Mouse (Mus musculus): ENCODE results near the gene Slc13a3. TPM values are rescaled to one million over a fixed set of nuclear protein-coding genes. Genes with fewer than 3 reads are reported as not detected.

The Slc13a3 gene
- total RNA-seq, 2 experiments from 2014 or later = 7.2 to 9.3 TPM

- no peak for DNase-seq (ENCODE audit: low spot score in 2 of 2)
Observed at GRCm38 (mm10) chr2:165482003-165482402, 9.0 kb upstream of the Slc13a3 start.

DNA sequence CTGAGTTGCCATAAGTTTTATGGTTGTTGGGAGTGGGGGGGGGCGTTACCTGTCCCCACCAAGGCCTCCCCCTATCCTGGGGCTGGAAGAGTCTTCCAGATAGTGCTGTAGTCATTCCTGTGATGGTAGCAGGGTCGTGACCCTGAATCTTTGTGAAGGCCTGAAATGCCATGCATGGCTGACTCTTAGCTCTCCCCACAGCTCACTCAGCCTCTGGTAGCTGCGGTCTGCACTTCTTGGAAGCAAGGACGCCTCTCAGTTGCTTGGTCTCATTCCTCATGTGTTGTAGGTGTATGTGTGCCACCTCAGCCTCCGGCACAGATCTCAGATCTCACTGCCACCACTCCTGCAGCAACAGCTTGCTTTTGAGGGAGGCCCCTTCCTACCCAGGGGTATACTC is 2.8 kb upstream of the Slc13a3 start:
- DNase-seq (ENCODE audit: low spot score in 2 of 2) = no peak

DNA sequence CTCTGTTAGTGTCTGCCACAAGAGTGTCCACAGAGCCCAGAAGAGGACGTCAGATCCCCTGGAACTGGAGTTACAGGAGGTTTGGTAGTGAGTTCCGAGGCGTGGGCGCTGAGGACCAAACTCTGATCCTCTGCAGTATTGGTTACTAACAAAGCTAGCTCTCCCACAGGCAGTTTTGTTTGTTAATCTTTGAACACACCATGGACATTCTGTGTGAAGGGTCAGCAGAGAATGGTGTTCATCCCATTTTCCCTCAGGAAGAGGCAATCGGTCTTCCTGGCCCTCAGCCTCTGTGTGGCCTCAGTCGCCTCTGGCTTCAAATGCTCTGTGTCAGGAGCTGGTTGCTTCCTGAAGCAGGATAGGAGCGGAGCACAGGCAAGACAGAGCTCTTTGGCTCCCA is 2.4 kb upstream of the Slc13a3 start:
- no peak for DNase-seq (ENCODE audit: low spot score in 2 of 2)

- DNase-seq (ENCODE audit: low spot score in 2 of 2) = no peak
Observed at GRCm38 (mm10) chr2:165471943-165472342, 1.1 kb downstream of the Slc13a3 start.

GRCm38 (mm10) chr2:165470167-165470566 is 2.9 kb downstream of the Slc13a3 start:
- no peak for DNase-seq (ENCODE audit: low spot score in 2 of 2)

- DNase-seq (ENCODE audit: low spot score in 2 of 2) = no peak
Observed at GRCm38 (mm10) chr2:165467824-165468452, 5.1 kb downstream of the Slc13a3 start.

GRCm38 (mm10) chr2:165459663-165460062 is 13.4 kb downstream of the Slc13a3 start:
- no peak for DNase-seq (ENCODE audit: low spot score in 2 of 2)

DNA sequence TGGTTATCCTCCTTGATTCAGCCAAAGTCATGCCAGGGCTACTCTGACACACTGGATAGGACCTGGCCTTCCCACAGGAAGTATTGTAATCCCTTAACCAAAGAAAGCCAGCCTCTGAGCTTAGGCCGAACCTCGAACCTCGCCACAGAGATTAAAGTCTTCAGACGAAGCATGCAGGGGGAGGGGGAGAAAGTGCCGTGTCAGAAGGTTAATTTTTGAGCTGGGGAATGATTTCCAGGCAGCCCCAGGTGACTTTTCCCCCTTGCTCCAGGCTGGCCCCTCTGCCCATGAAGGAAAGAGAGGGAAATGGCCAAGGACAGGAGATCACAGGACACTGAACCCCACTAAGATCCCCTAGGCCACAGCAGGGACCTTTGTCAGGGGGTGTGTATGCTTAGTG is 14.8 kb downstream of the Slc13a3 start:
- DNase-seq (ENCODE audit: low spot score in 2 of 2) = no peak

DNA sequence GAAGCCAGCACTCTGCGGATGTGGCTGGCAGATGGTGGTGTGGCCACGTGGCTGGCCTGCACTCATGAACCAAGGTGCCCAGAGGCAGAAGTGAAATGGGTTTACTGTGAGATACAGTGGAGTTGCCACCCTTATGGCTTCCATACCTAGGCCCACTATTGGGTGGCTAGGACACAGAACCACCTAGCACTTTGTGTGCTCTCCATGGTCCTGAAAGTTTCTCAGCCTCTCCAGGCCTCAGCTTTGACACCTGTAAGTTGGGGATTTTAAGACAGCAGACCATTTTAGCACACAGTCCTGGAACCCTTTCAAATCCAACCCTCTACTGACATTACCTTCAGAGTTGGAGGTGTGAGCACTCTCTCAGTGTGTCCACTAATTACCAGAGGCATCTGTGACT is 16.3 kb downstream of the Slc13a3 start:
- no peak for DNase-seq (ENCODE audit: low spot score in 2 of 2)

DNA sequence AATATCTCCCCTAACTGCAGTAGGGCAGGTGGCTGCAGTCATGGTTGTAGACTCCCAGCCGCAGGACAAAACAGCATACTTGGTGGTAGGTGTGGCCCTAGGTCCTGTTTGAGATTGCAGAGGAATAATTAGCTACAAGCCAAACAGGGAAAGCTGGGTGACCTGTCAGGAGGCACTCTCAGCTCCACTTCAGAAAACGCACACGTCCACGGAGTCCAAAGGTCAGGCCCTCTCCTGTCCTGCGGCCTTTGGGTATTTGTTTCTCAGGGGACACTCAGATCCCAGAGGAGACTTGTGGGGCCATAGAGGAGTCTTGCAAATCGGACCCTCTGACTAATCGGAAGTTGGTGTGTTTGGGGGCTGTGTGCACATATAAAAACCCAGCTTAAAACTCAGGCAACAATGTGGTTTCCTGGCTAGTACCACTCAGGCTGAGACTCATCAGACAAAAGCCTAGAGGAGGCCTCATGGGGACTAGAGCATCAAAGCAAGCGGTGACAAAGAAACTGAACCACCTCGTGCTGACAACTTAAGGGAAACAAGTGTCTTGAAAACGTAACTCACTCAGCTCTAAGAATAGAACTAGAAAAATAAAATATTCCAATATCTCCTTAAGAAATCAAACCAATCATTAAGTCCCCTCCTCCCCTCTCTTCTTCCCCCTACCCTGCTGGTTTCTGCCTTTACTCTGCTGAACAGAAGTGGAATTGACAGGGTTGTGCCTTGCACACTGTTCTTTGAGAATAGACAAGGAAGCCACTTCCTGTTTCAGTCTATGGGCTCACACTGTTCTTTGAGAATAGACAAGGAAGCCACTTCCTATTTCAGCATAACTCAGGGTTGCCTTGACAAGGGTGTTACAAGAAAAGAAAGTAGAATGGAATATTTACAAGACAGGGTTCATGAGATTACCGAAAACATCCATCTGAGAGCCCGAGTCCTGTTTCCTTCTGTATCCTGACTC is 20.0 kb downstream of the Slc13a3 start:
- no peak for DNase-seq (ENCODE audit: low spot score in 2 of 2)

DNA sequence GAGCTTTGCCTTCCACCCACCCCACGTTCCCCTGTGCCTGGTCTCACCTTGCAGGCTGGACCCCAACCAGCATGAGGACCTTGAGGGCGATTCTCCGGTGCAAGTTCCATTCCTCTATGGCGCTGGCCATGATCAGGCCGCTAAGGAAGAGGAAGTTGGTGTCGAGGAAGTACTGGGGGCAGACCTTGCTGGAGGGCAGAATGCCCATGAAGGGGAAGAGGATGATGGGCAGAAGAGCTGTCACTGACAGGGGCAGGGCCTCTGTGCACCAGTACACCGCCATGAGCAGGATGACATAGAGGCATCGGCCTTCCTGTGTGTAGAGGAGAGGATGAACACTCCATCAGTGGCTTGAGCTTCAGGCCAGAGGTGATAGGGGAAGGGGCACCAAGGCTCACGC is 24.6 kb downstream of the Slc13a3 start:
- DNase-seq (ENCODE audit: low spot score in 2 of 2) = no peak

DNA sequence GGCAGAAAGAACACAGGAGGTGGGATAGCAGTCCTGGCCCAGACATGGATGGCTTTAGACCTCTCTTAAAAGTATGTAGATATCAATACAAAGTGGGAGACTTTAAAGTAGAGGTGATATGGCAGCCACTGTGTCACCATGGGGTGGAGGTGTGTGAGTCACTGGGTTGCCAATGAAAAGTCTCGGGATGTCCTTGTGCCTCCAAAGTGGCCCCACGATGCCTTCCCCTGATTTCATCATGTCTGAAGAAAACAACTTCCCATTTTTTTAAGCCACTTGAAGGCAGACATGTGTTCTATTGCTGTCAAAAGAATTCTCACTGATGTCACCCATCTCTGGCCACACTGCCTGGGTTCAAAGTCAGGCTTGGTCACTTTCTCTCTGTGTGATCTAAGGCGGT is 28.2 kb downstream of the Slc13a3 start:
- DNase-seq (ENCODE audit: low spot score in 2 of 2) = no peak

- DNase-seq (ENCODE audit: low spot score in 2 of 2) = no peak
Observed at GRCm38 (mm10) chr2:165442981-165443380, 30.0 kb downstream of the Slc13a3 start.

DNA sequence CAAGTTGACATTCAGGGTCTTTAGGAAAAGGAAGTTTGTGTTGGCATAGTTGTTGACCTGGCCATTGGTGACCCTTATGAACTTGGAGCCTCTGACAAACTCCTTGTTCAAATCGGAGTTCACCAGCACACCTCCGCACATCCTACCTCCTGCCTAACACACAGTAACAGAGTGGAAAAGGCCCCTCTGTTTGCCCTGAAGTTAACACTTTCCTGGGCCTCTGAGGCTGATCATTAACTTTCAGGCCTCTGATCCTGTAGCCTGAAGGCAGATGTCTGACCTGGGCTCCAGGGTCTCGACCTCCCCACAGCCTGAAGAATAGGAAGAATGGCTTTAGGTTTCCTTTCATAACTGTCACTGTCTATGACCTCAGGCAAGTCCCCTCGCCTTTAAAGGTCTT is 31.4 kb downstream of the Slc13a3 start:
- DNase-seq (ENCODE audit: low spot score in 2 of 2) = no peak

DNA sequence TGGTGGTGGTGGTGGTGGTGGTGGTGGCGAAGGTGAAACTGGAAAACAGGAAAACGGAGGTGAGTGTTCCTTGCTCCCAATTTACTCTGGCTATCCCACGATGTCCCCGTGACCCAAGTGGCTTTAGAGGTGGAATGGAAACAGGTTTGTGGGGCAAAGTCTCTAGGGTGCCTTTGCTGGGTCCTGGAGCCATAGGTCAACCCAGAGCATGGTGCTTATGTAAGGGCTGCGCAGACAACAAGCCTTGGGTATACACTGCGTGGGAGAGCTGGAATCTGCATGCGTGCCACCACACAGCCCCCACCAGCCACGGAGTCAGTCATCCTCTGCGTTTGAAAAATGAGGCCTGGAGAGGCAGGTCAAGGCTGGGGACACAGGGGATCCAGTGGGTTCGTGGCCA is 33.4 kb downstream of the Slc13a3 start:
- DNase-seq (ENCODE audit: low spot score in 2 of 2) = no peak

- no peak for DNase-seq (ENCODE audit: low spot score in 2 of 2)
Observed at GRCm38 (mm10) chr2:165438881-165439280, 34.1 kb downstream of the Slc13a3 start.

GRCm38 (mm10) chr2:165428694-165429093 is 44.3 kb downstream of the Slc13a3 start:
- DNase-seq (ENCODE audit: low spot score in 2 of 2) = no peak

- DNase-seq (ENCODE audit: low spot score in 2 of 2) = no peak
Observed at GRCm38 (mm10) chr2:165420195-165420594, 52.8 kb downstream of the Slc13a3 start.

DNA sequence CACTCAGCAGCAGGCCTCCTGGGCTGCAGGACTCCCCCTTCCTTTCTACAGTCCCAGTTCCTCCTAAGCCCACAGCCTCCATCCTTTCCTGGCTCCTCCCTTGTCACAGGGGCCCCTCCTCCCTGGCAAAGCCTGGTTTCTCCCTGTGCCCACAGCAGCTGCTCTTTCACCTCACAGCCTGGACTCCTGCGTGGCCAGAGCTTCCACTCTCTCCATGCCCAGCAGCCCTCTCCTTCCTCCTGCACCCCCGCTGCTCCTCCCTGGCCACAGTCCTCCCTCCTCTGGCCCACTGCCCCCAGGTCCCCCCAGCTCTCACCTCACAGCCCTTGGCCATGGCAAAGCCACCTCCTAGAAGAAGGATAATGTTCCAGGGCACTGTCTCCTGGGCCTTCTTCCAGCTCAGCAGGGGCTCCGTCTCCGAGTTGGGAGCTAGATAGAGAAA is 53.3 kb downstream of the Slc13a3 start:
- DNase-seq (ENCODE audit: low spot score in 2 of 2) = peak in 1 of 2 experiments; percentile 51

DNA sequence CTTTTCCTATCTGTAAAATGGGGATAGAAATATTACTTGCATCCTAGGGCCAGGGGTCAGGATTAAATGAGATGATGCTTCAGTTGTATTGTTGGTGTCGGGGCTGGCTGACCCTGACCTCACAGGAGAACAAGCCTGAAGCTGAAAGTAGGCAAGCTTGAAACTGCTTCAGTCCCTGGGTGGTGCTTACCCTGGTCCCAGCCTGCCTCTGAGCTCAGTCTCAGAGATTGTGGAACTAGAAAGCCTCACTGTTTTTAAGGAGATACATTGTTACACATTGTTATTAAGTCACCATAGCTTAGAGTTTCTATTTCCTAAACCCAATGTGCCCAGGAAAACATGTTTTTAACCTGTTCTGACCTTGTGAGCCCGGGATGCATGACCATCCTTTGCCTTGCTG is 54.5 kb downstream of the Slc13a3 start:
- no peak for DNase-seq (ENCODE audit: low spot score in 2 of 2)

GRCm38 (mm10) chr2:165417291-165417690 is 55.7 kb downstream of the Slc13a3 start:
- peak; percentile 57 to 84 for DNase-seq (ENCODE audit: low spot score in 2 of 2)

DNA sequence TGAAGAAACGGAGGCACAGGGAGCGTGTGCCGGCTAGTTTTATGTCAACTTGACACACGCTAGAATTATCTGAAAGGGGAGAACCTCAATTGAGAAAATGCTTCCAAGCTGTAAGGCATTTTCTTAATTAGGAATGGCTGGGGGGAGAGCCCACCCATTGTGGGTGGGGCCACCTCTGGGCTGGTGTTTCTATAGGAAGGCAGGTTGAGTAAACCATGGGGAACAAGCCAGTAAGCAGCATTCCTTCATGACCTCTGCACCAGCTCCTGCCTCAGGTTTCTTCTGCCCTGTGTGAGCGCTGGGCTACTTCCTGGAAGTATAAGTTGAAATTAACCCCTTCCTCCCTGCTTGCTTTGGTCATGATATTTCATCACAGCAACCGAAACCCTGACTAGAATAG is 57.2 kb downstream of the Slc13a3 start:
- no peak for DNase-seq (ENCODE audit: low spot score in 2 of 2)
